Mouse (Mus musculus) layer of hippocampus, postnatal 25 days (tissue): ENCODE measurements around the gene Slc10a2. TPM values are rescaled to one million over a fixed set of nuclear protein-coding genes. Genes with fewer than 3 reads are reported as not detected.
"Not testable (repeated sequence)": the region's sequence is repeated elsewhere in the genome, so short reads cannot be mapped to it uniquely, and the experiment has no call there.

ENCODE experiments used
- DNase-seq, 2 experiments: peaks; one replicate each; pipeline ENCODE4 v3.0.0; 2022; ENCODE audit warnings: mixed read lengths in 2 of 2, low spot score in 1 of 2; ENCODE audit errors: extremely low spot score in 1 of 2
- total RNA-seq, 2 experiments: library from RNA; stranded (reverse); gene quantifications; 2 replicates each; pipeline ENCODE4 v1.2.3; 2021

Slc10a2 gene
- total RNA-seq, result not detected

GRCm38 (mm10) chr8:5105186-5105585 lies at the start of gene Slc10a2:
TSS of gene Slc10a2 (minus strand) at chr8:5105351.
- no peak for DNase-seq

- DNase-seq, result no peak
Observed at GRCm38 (mm10) chr8:5129322-5129829, 24.2 kb upstream of the Slc10a2 start.

- no peak for DNase-seq
Observed at GRCm38 (mm10) chr8:5106855-5107254, 1.7 kb upstream of the Slc10a2 start.

GRCm38 (mm10) chr8:5095392-5095791 lies 9.8 kb downstream of the Slc10a2 start:
- DNase-seq, result no peak

GRCm38 (mm10) chr8:5093991-5094390 lies 11.2 kb downstream of the Slc10a2 start:
- DNase-seq, result not testable (repeated sequence)

- no peak for DNase-seq
Observed at GRCm38 (mm10) chr8:5073654-5074293, 31.4 kb downstream of the Slc10a2 start.

GRCm38 (mm10) chr8:5058888-5059287 lies 46.3 kb downstream of the Slc10a2 start:
- DNase-seq, result no peak

GRCm38 (mm10) chr8:5044361-5044900 lies 60.7 kb downstream of the Slc10a2 start:
- not testable (repeated sequence) for DNase-seq

GRCm38 (mm10) chr8:5038811-5039561 lies 66.2 kb downstream of the Slc10a2 start:
- no peak for DNase-seq
